Mouse (Mus musculus) lung, postnatal 0 days (tissue): ENCODE results near the gene Gzmm. TPM values are rescaled to one million over a fixed set of nuclear protein-coding genes. Genes with fewer than 3 reads are reported as not detected.
"Not testable (repeated sequence)": the region's sequence is repeated elsewhere in the genome, so short reads cannot be mapped to it uniquely, and the experiment has no call there.

ENCODE experiments used
- ATAC-seq: fragments of 200-750 bp; cut with Nextera tagmentation; 2 replicates; pipeline ENCODE4 v1.8.0; 2017; ENCODE audit warnings: moderate library complexity
- DNase-seq: peaks from one replicate; pipeline ENCODE4 v3.0.0-alpha.2; 2016; ENCODE audit warnings: low spot score
- H3K27ac ChIP-seq: fragments of 300-500 bp; sonication (generic); 2 replicates; pipeline ENCODE4 v1.5.1; 2014; ENCODE audit warnings: antibody characterized with exemption, mild to moderate bottlenecking, low read length, mixed read lengths
- H3K27me3 ChIP-seq: fragments of 300-500 bp; sonication (generic); replicated peaks from 2 replicates; pipeline ENCODE4 v1.6.1; 2014; ENCODE audit warnings: low read length, mixed read lengths; ENCODE audit not compliant: insufficient read depth
- H3K36me3 ChIP-seq: fragments of 300-500 bp; sonication (generic); 2 replicates; pipeline ENCODE4 v1.6.1; 2014; ENCODE audit warnings: low read length, mixed read lengths; ENCODE audit not compliant: insufficient read depth
- H3K4me1 ChIP-seq: fragments of 300-500 bp; sonication (generic); 2 replicates; pipeline ENCODE4 v1.6.1; 2014; ENCODE audit warnings: antibody characterized with exemption, low read depth, low read length, mixed read lengths; ENCODE audit not compliant: insufficient read depth
- H3K4me2 ChIP-seq: fragments of 300-500 bp; sonication (generic); replicated peaks from 2 replicates; pipeline ENCODE4 v1.6.1; 2014; ENCODE audit warnings: low read depth, mild to moderate bottlenecking, low read length, moderate library complexity, mixed read lengths
- H3K4me3 ChIP-seq: fragments of 300-500 bp; sonication (generic); 2 replicates; pipeline ENCODE4 v1.5.1; 2014; ENCODE audit warnings: low read depth, low read length
- H3K9ac ChIP-seq: fragments of 300-500 bp; sonication (generic); replicated peaks from 2 replicates; pipeline ENCODE4 v1.6.1; 2014; ENCODE audit warnings: low read depth, mild to moderate bottlenecking
- H3K9me3 ChIP-seq: fragments of 300-500 bp; sonication (generic); 2 replicates; pipeline ENCODE4 v1.6.1; 2016; ENCODE audit warnings: low read length, mixed read lengths
- CTCF ChIP-seq: IDR thresholded peaks from 2 replicates; pipeline ENCODE4 v1.5.1; 2016; ENCODE audit warnings: antibody characterized with exemption, mild to moderate bottlenecking
- EP300 ChIP-seq: IDR thresholded peaks from 2 replicates; pipeline ENCODE4 v1.6.1; 2016; ENCODE audit warnings: antibody characterized with exemption, mild to moderate bottlenecking, control low read depth
- WGBS: fragments of 180-500 bp; shearing (Covaris S2); extraction: QIAGEN DNeasy Blood & Tissue Kit; methylation state at CpG from one replicate; pipeline ENCODE4 v1.1.7; 2014; 5-methylcytosine and 5-hydroxymethylcytosine counted together
- polyA plus RNA-seq: library from polyadenylated mRNA; unstranded; fragments of >200 nt; fragmentation: Nextera tagmentation; extraction: Ambion mirVana; gene quantifications from 2 replicates; pipeline ENCODE4 v1.2.1, GENCODE M21; 2015

Gzmm gene
- polyA plus RNA-seq, 1 experiment from 2014 or later, result 0.57 TPM

DNA sequence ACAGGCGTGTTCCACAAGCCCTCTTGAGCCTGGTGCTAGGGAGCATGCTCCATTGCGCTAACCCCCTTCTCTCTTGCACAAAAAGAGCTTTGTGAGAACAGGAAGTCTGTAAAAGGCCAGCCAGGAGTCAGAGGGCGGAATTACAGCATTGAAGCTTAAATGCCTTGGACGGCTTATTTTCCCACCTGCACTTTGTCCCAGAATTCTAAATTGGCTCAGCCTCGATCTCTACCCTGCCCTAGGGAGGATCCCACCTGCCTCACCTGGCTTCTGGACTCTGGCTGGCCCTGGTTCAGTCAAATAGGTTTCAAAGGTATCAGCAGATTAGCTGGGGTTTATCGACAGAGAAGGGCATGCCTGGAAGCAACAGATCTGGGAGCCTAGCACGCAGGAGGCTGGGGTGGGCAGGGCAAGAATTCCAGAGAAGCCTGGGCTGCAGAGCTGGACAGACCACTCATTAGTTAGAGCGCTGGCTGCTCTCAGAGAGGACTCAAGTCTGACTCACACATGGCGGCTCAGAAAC, 7.4 kb downstream of the Gzmm start:
- Histone ChIP-seq H3K4me1 (peaks cover 23% of the 10 kb centered on the region; the same call in 1 of the 2 replicates), H3K36me3 (no peaks in the 10 kb centered on the region), H3K27me3 (no peaks in the 10 kb centered on the region), H3K27ac (peak overlapping the region; percentile 79), H3K9ac (no peak overlapping the region), H3K9me3 (no peaks in the 10 kb centered on the region), H3K4me3 (no peak overlapping the region), H3K4me2 (no peak overlapping the region; the same call in 1 of the 2 replicates)
- 27% methylated on average over 9 of the region's 9 CpGs for WGBS
- TF ChIP-seq CTCF, result no peak
- no peak for TF ChIP-seq EP300
- peak; percentile 61 for ATAC-seq
- DNase-seq, result peak; percentile 76

- TF ChIP-seq EP300 (no peak), CTCF (no peak)
- peak; percentile 76 for DNase-seq
- Histone ChIP-seq H3K4me1 (peaks cover 28% of the 10 kb centered on the region; the same call in 1 of the 2 replicates), H3K4me3 (no peak overlapping the region), H3K36me3 (no peaks in the 10 kb centered on the region), H3K9me3 (no peaks in the 10 kb centered on the region), H3K27ac (peak overlapping the region; percentile 79), H3K9ac (no peak overlapping the region), H3K27me3 (no peaks in the 10 kb centered on the region), H3K4me2 (no peak overlapping the region)
- WGBS, result 29% methylated on average over 6 of the region's 6 CpGs
- ATAC-seq, result peak; percentile 24
Observed at GRCm38 (mm10) chr10:79697916-79698315, 9.1 kb downstream of the Gzmm start.

GRCm38 (mm10) chr10:79698459-79698858, 9.6 kb downstream of the Gzmm start:
- no peak for TF ChIP-seq EP300
- TF ChIP-seq CTCF, result no peak
- no peak for ATAC-seq

DNA sequence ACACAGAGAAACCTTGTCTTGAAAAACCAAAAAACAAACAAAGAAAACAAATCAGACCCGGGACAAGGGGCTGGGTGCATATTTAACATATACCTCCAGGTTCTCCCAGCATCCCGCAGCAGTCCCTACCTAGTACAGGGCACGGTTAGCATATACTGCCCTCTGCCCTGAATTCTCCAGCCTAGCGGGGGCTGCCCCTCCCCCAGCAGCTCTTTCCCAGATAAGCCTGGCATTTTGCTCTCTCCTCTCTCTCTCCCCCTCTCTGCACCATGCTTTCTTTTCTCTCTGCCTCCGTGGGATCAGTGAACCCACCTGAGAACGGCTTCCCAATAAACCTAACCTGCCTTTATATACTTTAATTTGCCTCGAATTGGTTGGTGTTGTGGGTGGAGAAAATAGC, 11.9 kb downstream of the Gzmm start:
- Histone ChIP-seq H3K4me3 (no peak overlapping the region), H3K9ac (no peak overlapping the region), H3K4me1 (peaks cover 30% of the 10 kb centered on the region; the same call in 1 of the 2 replicates), H3K27me3 (no peaks in the 10 kb centered on the region), H3K36me3 (no peaks in the 10 kb centered on the region), H3K9me3 (no peaks in the 10 kb centered on the region), H3K4me2 (no peak overlapping the region), H3K27ac (peak overlapping the region; percentile 88)
- TF ChIP-seq CTCF, result no peak
- no peak for TF ChIP-seq EP300
- no peak for ATAC-seq
- WGBS, result 27% methylated on average over 7 of the region's 7 CpGs
- no peak for DNase-seq

More at GRCm38 (mm10) chr10:79698459-79698858, 9.6 kb downstream of the Gzmm start:
- H3K4me1 ChIP-seq, result peaks cover 28% of the 10 kb centered on the region; the same call in 1 of the 2 replicates
- H3K27me3 ChIP-seq, result no peaks in the 10 kb centered on the region
- H3K9me3 ChIP-seq, result no peaks in the 10 kb centered on the region
- no peaks in the 10 kb centered on the region for H3K36me3 ChIP-seq
- H3K27ac ChIP-seq, result peak overlapping the region; percentile 79
- no peak overlapping the region for H3K4me3 ChIP-seq
- no peak for DNase-seq
- no peak overlapping the region for H3K9ac ChIP-seq
- 92% methylated on average over 6 of the region's 6 CpGs for WGBS
- no peak overlapping the region for H3K4me2 ChIP-seq

GRCm38 (mm10) chr10:79701443-79702129, 12.8 kb downstream of the Gzmm start:
- TF ChIP-seq EP300 (peak; percentile 56), CTCF (no peak)
- no peaks in the 10 kb centered on the region for H3K36me3 ChIP-seq
- DNase-seq (peak; percentile 93), ATAC-seq (peak; percentile 70)
- no peaks in the 10 kb centered on the region for H3K9me3 ChIP-seq
- peak overlapping the region; percentile 88 for H3K27ac ChIP-seq
- H3K9ac ChIP-seq, result no peak overlapping the region
- peaks cover 33% of the 10 kb centered on the region; the same call in 1 of the 2 replicates for H3K4me1 ChIP-seq
- no peak overlapping the region for H3K4me2 ChIP-seq
- no peak overlapping the region for H3K4me3 ChIP-seq
- H3K27me3 ChIP-seq, result no peaks in the 10 kb centered on the region
- 26% methylated on average over 10 of the region's 10 CpGs for WGBS

- 68% methylated on average over 2 of the region's 4 CpGs for WGBS
- H3K4me3 ChIP-seq, H3K27me3 ChIP-seq, H3K4me2 ChIP-seq, H3K36me3 ChIP-seq, H3K27ac ChIP-seq, H3K9ac ChIP-seq, DNase-seq, ATAC-seq, H3K9me3 ChIP-seq: not testable (repeated sequence)
- peaks cover 37% of the 10 kb centered on the region for H3K4me1 ChIP-seq
Observed at GRCm38 (mm10) chr10:79702970-79703369, 14.2 kb downstream of the Gzmm start.
